Mouse (Mus musculus): ENCODE data around the gene Dync1li2. TPM values are rescaled to one million over a fixed set of nuclear protein-coding genes. Genes with fewer than 3 reads are reported as not detected.

Gene Dync1li2
- total RNA-seq, 2 experiments from 2014 or later: 99.3 to 104 TPM

Other genes with a start within 250 kb of the Dync1li2 start
- 1 to 10 TPM; 3.7 to 4.7 TPM for gene Tk2, start 194.5 kb downstream of the Dync1li2 start, total RNA-seq (2021)
- gene Cklf, start 192.2 kb downstream of the Dync1li2 start, total RNA-seq (2021): 1 to 10 TPM; 3.5 to 5.0 TPM
- gene Cmtm2a, start 149.9 kb downstream of the Dync1li2 start, total RNA-seq (2021): not detected
- gene Gm45711, start 133.0 kb downstream of the Dync1li2 start, total RNA-seq (2021): not detected
- gene Cmtm1, start 132.9 kb downstream of the Dync1li2 start, total RNA-seq (2021): not detected
- not detected for gene Gm11020, start 121.5 kb downstream of the Dync1li2 start, total RNA-seq (2021)
- not detected for gene Cmtm2b, start 120.8 kb downstream of the Dync1li2 start, total RNA-seq (2021)
- 10 to 100 TPM; 15.2 to 21.7 TPM for gene Cmtm3, start 103.6 kb downstream of the Dync1li2 start, total RNA-seq (2021)
- 1 to 10 TPM; 4.7 to 4.8 TPM for gene Cmtm4, start 47.2 kb downstream of the Dync1li2 start, total RNA-seq (2021)
- under 1 TPM in 1 of 2 experiments, not detected in 1; 0.06 TPM for gene Terb1, start 66.9 kb upstream of the Dync1li2 start, total RNA-seq (2021)
- 10 to 100 TPM; 20.4 to 24.5 TPM for gene Nae1, start 91.6 kb upstream of the Dync1li2 start, total RNA-seq (2021)
- gene Car7, start 91.6 kb upstream of the Dync1li2 start, total RNA-seq (2021): 1 to 10 TPM; 1.0 to 1.1 TPM
- 1 to 10 TPM; 3.9 to 4.7 TPM for gene Pdp2, start 148.4 kb upstream of the Dync1li2 start, total RNA-seq (2021)
- not detected for gene Cdh16, start 181.3 kb upstream of the Dync1li2 start, total RNA-seq (2021)
- gene Rrad, start 188.3 kb upstream of the Dync1li2 start, total RNA-seq (2021): 10 to 100 TPM in 1 of 2 experiments, 1 to 10 TPM in 1; 3.7 to 15.5 TPM
- 10 to 100 TPM; 27.1 to 32.0 TPM for gene Ciao2b, start 198.9 kb upstream of the Dync1li2 start, total RNA-seq (2021)